Mouse (Mus musculus) embryonic facial prominence, embryonic 11.5 days (tissue): Measurements from ENCODE around the gene Rab11fip5. TPM values are rescaled to one million over a fixed set of nuclear protein-coding genes. Genes with fewer than 3 reads are reported as not detected.

ENCODE experiments used
- ATAC-seq: fragments of 200-750 bp; cut with Nextera tagmentation; replicated peaks from 2 replicates; pipeline ENCODE4 v1.8.0; 2017; ENCODE audit warnings: low read depth; ENCODE audit not compliant: insufficient number of reproducible peaks, low FRiP score, low TSS enrichment
- DNase-seq: peaks from one replicate; pipeline ENCODE4 v3.0.0-alpha.2; 2015; ENCODE audit warnings: low spot score
- H3K27ac ChIP-seq: fragments of 300-500 bp; sonication (generic); replicated peaks from 2 replicates; pipeline ENCODE4 v1.5.1; 2014; ENCODE audit warnings: mild to moderate bottlenecking, low read depth, low read length, control low read depth
- H3K27me3 ChIP-seq: fragments of 300-500 bp; sonication (generic); 2 replicates; pipeline ENCODE4 v1.6.1; 2014; ENCODE audit warnings: mild to moderate bottlenecking, low read length, moderate library complexity, mixed read lengths; ENCODE audit not compliant: control insufficient read depth, insufficient read depth
- H3K36me3 ChIP-seq: fragments of 300-500 bp; sonication (generic); replicated peaks from 2 replicates; pipeline ENCODE4 v1.6.1; 2014; ENCODE audit warnings: low read depth, mild to moderate bottlenecking, low read length, moderate library complexity, mixed read lengths; ENCODE audit not compliant: control insufficient read depth, insufficient read depth
- H3K4me1 ChIP-seq: fragments of 300-500 bp; sonication (generic); 2 replicates; pipeline ENCODE4 v1.6.1; 2014; ENCODE audit warnings: low read length, mixed read lengths; ENCODE audit not compliant: control insufficient read depth, insufficient read depth
- H3K4me2 ChIP-seq: fragments of 300-500 bp; sonication (generic); 2 replicates; pipeline ENCODE4 v1.6.1; 2014; ENCODE audit warnings: low read depth, mild to moderate bottlenecking, control low read depth, low read length, moderate library complexity
- H3K4me3 ChIP-seq: fragments of 300-500 bp; sonication (generic); 2 replicates; pipeline ENCODE4 v1.5.1; 2014; ENCODE audit warnings: low read depth, low read length, control low read depth
- H3K9ac ChIP-seq: fragments of 300-500 bp; sonication (generic); replicated peaks from 2 replicates; pipeline ENCODE4 v1.6.1; 2014; ENCODE audit warnings: mild to moderate bottlenecking, control low read depth, low read length
- H3K9me3 ChIP-seq: fragments of 300-500 bp; sonication (generic); replicated peaks from 2 replicates; pipeline ENCODE4 v1.6.1; 2016; ENCODE audit warnings: mild to moderate bottlenecking, low read length, inconsistent platforms, mixed read lengths; ENCODE audit not compliant: control insufficient read depth
- WGBS: fragments of 180-500 bp; shearing (Covaris S2); extraction: QIAGEN DNeasy Blood & Tissue Kit; methylation state at CpG from one replicate; pipeline ENCODE4 v1.1.7; 2014; 5-methylcytosine and 5-hydroxymethylcytosine counted together
- polyA plus RNA-seq: library from polyadenylated mRNA; unstranded; fragments of >200 nt; fragmentation: Nextera tagmentation; extraction: Ambion mirVana; gene quantifications from 2 replicates; pipeline ENCODE4 v1.2.1, GENCODE M21; 2014

Rab11fip5 gene
- 3.1 TPM in 2 replicates for polyA plus RNA-seq

GRCm38 (mm10) chr6:85373951-85374733 lies at the start of gene Rab11fip5:
Rab11fip5 (minus strand) TSS chr6:85374634.
- DNase-seq (peak; percentile 34), ATAC-seq (0 out of 2 replicates have a peak, but pooled peaks have one; percentile 7)
- Histone ChIP-seq H3K4me2 (peak within 1 kb of the TSS; percentile 96), H3K4me1 (no peaks in the 10 kb centered on the region), H3K9ac (peak within 1 kb of the TSS; percentile 63), H3K9me3 (no peaks in the 10 kb centered on the region), H3K27ac (no peak within 1 kb of the TSS), H3K36me3 (no peaks in the 10 kb centered on the region), H3K4me3 (peak within 1 kb of the TSS; percentile 70), H3K27me3 (no peaks in the 10 kb centered on the region)
- WGBS = 3% methylated on average over 77 of the region's 80 CpGs

GRCm38 (mm10) chr6:85423836-85424379 lies 49.5 kb upstream of the Rab11fip5 start, which contains the start of gene Noto:
Noto (plus strand) TSS chr6:85423886.
- no peak within 1 kb of the TSS for H3K4me2 ChIP-seq
- ATAC-seq = no peak
- H3K27ac ChIP-seq = no peak within 1 kb of the TSS
- H3K4me1 ChIP-seq = no peaks in the 10 kb centered on the region
- peaks cover 5% of the 10 kb centered on the region; the same call in 1 of the 2 replicates for H3K27me3 ChIP-seq
- no peaks in the 10 kb centered on the region for H3K36me3 ChIP-seq
- H3K4me3 ChIP-seq = no peak within 1 kb of the TSS
- H3K9ac ChIP-seq = no peak within 1 kb of the TSS
- WGBS = 9% methylated on average over 28 of the region's 28 CpGs
- no peak for DNase-seq
- no peaks in the 10 kb centered on the region for H3K9me3 ChIP-seq

GRCm38 (mm10) chr6:85419150-85419549 lies 44.7 kb upstream of the Rab11fip5 start:
- 90% methylated on average over 2 of the region's 2 CpGs for WGBS
- H3K27me3 ChIP-seq = peaks cover 4% of the 10 kb centered on the region; the same call in 1 of the 2 replicates
- H3K4me1 ChIP-seq = no peaks in the 10 kb centered on the region
- H3K4me3 ChIP-seq = no peak overlapping the region
- ATAC-seq (no peak), DNase-seq (no peak)
- H3K9ac ChIP-seq = no peak overlapping the region
- no peaks in the 10 kb centered on the region for H3K36me3 ChIP-seq
- H3K4me2 ChIP-seq = no peak overlapping the region
- no peak overlapping the region for H3K27ac ChIP-seq
- H3K9me3 ChIP-seq = no peaks in the 10 kb centered on the region

GRCm38 (mm10) chr6:85415829-85416228 lies 41.4 kb upstream of the Rab11fip5 start:
- ATAC-seq = no peak
- no peaks in the 10 kb centered on the region for H3K27me3 ChIP-seq

GRCm38 (mm10) chr6:85410771-85411273 lies 36.4 kb upstream of the Rab11fip5 start:
- no peak overlapping the region for H3K27ac ChIP-seq
- H3K9ac ChIP-seq = no peak overlapping the region
- WGBS = 9% methylated on average over 13 of the region's 13 CpGs
- no peaks in the 10 kb centered on the region for H3K36me3 ChIP-seq
- ATAC-seq = peak; percentile 68
- no peak overlapping the region for H3K4me3 ChIP-seq
- H3K4me1 ChIP-seq = peaks cover 5% of the 10 kb centered on the region; the same call in 1 of the 2 replicates
- DNase-seq = peak; percentile 88
- no peak overlapping the region for H3K4me2 ChIP-seq
- H3K9me3 ChIP-seq = no peaks in the 10 kb centered on the region
- peaks cover 29% of the 10 kb centered on the region for H3K27me3 ChIP-seq

More at GRCm38 (mm10) chr6:85415829-85416228, 41.4 kb upstream of the Rab11fip5 start:
- H3K9me3 ChIP-seq = no peaks in the 10 kb centered on the region
- no peaks in the 10 kb centered on the region for H3K36me3 ChIP-seq
- H3K4me3 ChIP-seq = no peak overlapping the region
- H3K4me1 ChIP-seq = no peaks in the 10 kb centered on the region
- 63% methylated on average over 3 of the region's 3 CpGs for WGBS
- no peak overlapping the region for H3K9ac ChIP-seq
- no peak overlapping the region for H3K4me2 ChIP-seq
- no peak overlapping the region for H3K27ac ChIP-seq
- DNase-seq = no peak

- DNase-seq (peak; percentile 41), ATAC-seq (no peak)
- H3K4me1 ChIP-seq = peaks cover 5% of the 10 kb centered on the region; the same call in 1 of the 2 replicates
- 0 out of 2 replicates have a peak overlapping the region, but pooled peaks have one; percentile 5 for H3K4me3 ChIP-seq
- H3K9me3 ChIP-seq = no peaks in the 10 kb centered on the region
- H3K36me3 ChIP-seq = no peaks in the 10 kb centered on the region
- WGBS = under 1% methylated on average over 31 of the region's 31 CpGs
- peaks cover 29% of the 10 kb centered on the region for H3K27me3 ChIP-seq
- H3K27ac ChIP-seq = no peak overlapping the region
- H3K4me2 ChIP-seq = peak overlapping the region; percentile 32
- H3K9ac ChIP-seq = peak overlapping the region; percentile 34; the same call in 1 of the 2 replicates
Observed at GRCm38 (mm10) chr6:85409003-85409402, 34.6 kb upstream of the Rab11fip5 start.

GRCm38 (mm10) chr6:85403039-85403438 lies 28.6 kb upstream of the Rab11fip5 start:
- Histone ChIP-seq H3K36me3 (no peaks in the 10 kb centered on the region), H3K4me3 (no peak overlapping the region), H3K27ac (no peak overlapping the region), H3K9me3 (no peaks in the 10 kb centered on the region), H3K4me1 (no peaks in the 10 kb centered on the region), H3K9ac (no peak overlapping the region), H3K4me2 (no peak overlapping the region), H3K27me3 (peaks cover 5% of the 10 kb centered on the region)
- WGBS = 83% methylated on average over 10 of the region's 10 CpGs
- DNase-seq (no peak), ATAC-seq (no peak)

- 47% methylated on average over 2 of the region's 2 CpGs for WGBS
- Histone ChIP-seq H3K4me1 (no peaks in the 10 kb centered on the region), H3K27me3 (peaks cover 4% of the 10 kb centered on the region), H3K27ac (no peak overlapping the region), H3K4me3 (no peak overlapping the region), H3K4me2 (no peak overlapping the region), H3K36me3 (no peaks in the 10 kb centered on the region), H3K9me3 (no peaks in the 10 kb centered on the region), H3K9ac (no peak overlapping the region)
- ATAC-seq (no peak), DNase-seq (no peak)
Observed at GRCm38 (mm10) chr6:85402613-85403012, 28.2 kb upstream of the Rab11fip5 start.
